Mouse (Mus musculus) megakaryocyte, embryonic 14.5 days (primary cell): Measurements from ENCODE around the gene Ncbp1.

Experiments used
- FLI1 ChIP-seq: IDR thresholded peaks from 2 replicates; pipeline ENCODE4 v1.6.1; 2012; ENCODE audit warnings: low read length, inconsistent platforms, mixed read lengths
- GATA1 ChIP-seq: IDR thresholded peaks from 3 replicates; pipeline ENCODE4 v1.6.1; 2012; ENCODE audit warnings: mixed read lengths, low read length, inconsistent platforms, borderline replicate concordance

DNA sequence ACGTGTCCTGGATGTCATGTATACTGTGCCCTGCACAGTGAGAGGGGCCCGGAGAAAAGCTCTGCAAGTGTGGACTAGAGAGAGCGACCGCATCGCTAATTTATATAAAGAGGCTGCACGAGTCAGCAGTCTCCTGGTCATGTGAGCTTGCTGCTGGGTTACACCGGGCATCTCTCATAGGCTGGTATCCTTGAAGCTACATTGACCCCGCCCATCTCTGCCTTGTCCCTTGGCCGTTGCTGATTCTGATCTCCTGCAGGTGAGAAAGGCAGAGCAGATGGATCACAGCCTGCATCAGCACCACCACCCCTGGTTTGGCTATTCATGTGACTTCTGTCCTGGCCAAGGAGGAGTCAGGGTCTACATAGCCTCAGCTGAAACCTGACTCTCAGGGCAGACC, 39.3 kb upstream of the Ncbp1 start:
- TF ChIP-seq GATA1: no peak
- no peak for TF ChIP-seq FLI1
